Mouse (Mus musculus): ENCODE data around the gene Ap4e1. TPM values are rescaled to one million over a fixed set of nuclear protein-coding genes. Genes with fewer than 3 reads are reported as not detected.

Ap4e1 gene
- 6.9 and 7.6 TPM in 2 replicates for polyA plus RNA-seq (2015; fragmentation: Nextera tagmentation; extraction: Ambion mirVana)

GRCm38 (mm10) chr2:127008469-127008998 is at the start of gene Ap4e1:
Gene Ap4e1, plus strand, starts transcription at chr2:127008717.
- WGBS, result under 1% methylated on average over 40 of the region's 40 CpGs
- H3K4me1 ChIP-seq (ENCODE audit: control insufficient read depth, insufficient read depth, low read length), result peaks cover 3% of the 10 kb centered on the region

GRCm38 (mm10) chr2:126961696-126962095 is 46.8 kb upstream of the Ap4e1 start:
- peak; percentile 86 for ATAC-seq
- WGBS, result 40% methylated on average over 2 of the region's 2 CpGs
- no peak overlapping the region for H3K9ac ChIP-seq (ENCODE audit: low read depth, low read length)
- no peaks in the 10 kb centered on the region for H3K27me3 ChIP-seq (replicated peaks; ENCODE audit: control insufficient read depth, insufficient read depth, low read length)
- H3K36me3 ChIP-seq (ENCODE audit: control insufficient read depth, insufficient read depth, low read length), result no peaks in the 10 kb centered on the region
- no peak overlapping the region for H3K4me2 ChIP-seq (ENCODE audit: low read depth, low read length)
- H3K27ac ChIP-seq (ENCODE audit: low read length), result no peak overlapping the region
- H3K4me1 ChIP-seq (ENCODE audit: control insufficient read depth, insufficient read depth, low read length), result no peaks in the 10 kb centered on the region
- no peaks in the 10 kb centered on the region for H3K9me3 ChIP-seq (ENCODE audit: control insufficient read depth, low read length)
- H3K4me3 ChIP-seq (ENCODE audit: low read length), result no peak overlapping the region

More at GRCm38 (mm10) chr2:127008469-127008998, at the start of gene Ap4e1:
- H3K4me3 ChIP-seq (ENCODE audit: low read length), result peak within 1 kb of the TSS; percentile 91
- peak within 1 kb of the TSS; percentile 78 for H3K27ac ChIP-seq (ENCODE audit: low read length)
- H3K36me3 ChIP-seq (ENCODE audit: control insufficient read depth, insufficient read depth, low read length), result 0 out of 2 replicates have a peak, but pooled peaks cover 5% of the 10 kb centered on the region
- peak within 1 kb of the TSS; percentile 73 for H3K4me2 ChIP-seq (ENCODE audit: low read depth, low read length)
- peak; percentile 90 for ATAC-seq
- no peaks in the 10 kb centered on the region for H3K27me3 ChIP-seq (replicated peaks; ENCODE audit: control insufficient read depth, insufficient read depth, low read length)
- H3K9me3 ChIP-seq (ENCODE audit: control insufficient read depth, low read length), result no peaks in the 10 kb centered on the region
- H3K9ac ChIP-seq (ENCODE audit: low read depth, low read length), result peak within 1 kb of the TSS; percentile 91

- H3K4me2 ChIP-seq (ENCODE audit: low read depth, low read length), result no peak overlapping the region
- H3K4me3 ChIP-seq (ENCODE audit: low read length), result no peak overlapping the region
- H3K4me1 ChIP-seq (ENCODE audit: control insufficient read depth, insufficient read depth, low read length), result no peaks in the 10 kb centered on the region
- H3K9ac ChIP-seq (ENCODE audit: low read depth, low read length), result no peak overlapping the region
- no peak overlapping the region for H3K27ac ChIP-seq (ENCODE audit: low read length)
- no peak for ATAC-seq
- 60% methylated on average over 6 of the region's 6 CpGs for WGBS
- no peaks in the 10 kb centered on the region for H3K36me3 ChIP-seq (ENCODE audit: control insufficient read depth, insufficient read depth, low read length)
- no peaks in the 10 kb centered on the region for H3K27me3 ChIP-seq (replicated peaks; ENCODE audit: control insufficient read depth, insufficient read depth, low read length)
- no peaks in the 10 kb centered on the region for H3K9me3 ChIP-seq (ENCODE audit: control insufficient read depth, low read length)
Observed at GRCm38 (mm10) chr2:126977428-126977827, 31.1 kb upstream of the Ap4e1 start.

- H3K4me3 ChIP-seq (ENCODE audit: low read length), result no peak overlapping the region
- WGBS, result 72% methylated on average over 4 of the region's 4 CpGs
Observed at GRCm38 (mm10) chr2:126983221-126983620, 25.3 kb upstream of the Ap4e1 start.

GRCm38 (mm10) chr2:126989919-126990318 is 18.6 kb upstream of the Ap4e1 start:
- 77% methylated on average over 6 of the region's 6 CpGs for WGBS
- ATAC-seq, result no peak

More at GRCm38 (mm10) chr2:126983221-126983620, 25.3 kb upstream of the Ap4e1 start:
- Histone ChIP-seq H3K9ac (ENCODE audit: low read depth, low read length) (no peak overlapping the region), H3K27ac (ENCODE audit: low read length) (no peak overlapping the region), H3K9me3 (ENCODE audit: control insufficient read depth, low read length) (no peaks in the 10 kb centered on the region), H3K4me2 (ENCODE audit: low read depth, low read length) (no peak overlapping the region), H3K36me3 (ENCODE audit: control insufficient read depth, insufficient read depth, low read length) (no peaks in the 10 kb centered on the region), H3K4me1 (ENCODE audit: control insufficient read depth, insufficient read depth, low read length) (no peaks in the 10 kb centered on the region), H3K27me3 (replicated peaks; ENCODE audit: control insufficient read depth, insufficient read depth, low read length) (no peaks in the 10 kb centered on the region)
- ATAC-seq, result no peak

GRCm38 (mm10) chr2:126992742-126993141 is 15.8 kb upstream of the Ap4e1 start:
- no peak overlapping the region for H3K9ac ChIP-seq (ENCODE audit: low read depth, low read length)

More at GRCm38 (mm10) chr2:126989919-126990318, 18.6 kb upstream of the Ap4e1 start:
- Histone ChIP-seq H3K36me3 (ENCODE audit: control insufficient read depth, insufficient read depth, low read length) (no peaks in the 10 kb centered on the region), H3K9ac (ENCODE audit: low read depth, low read length) (no peak overlapping the region), H3K27me3 (replicated peaks; ENCODE audit: control insufficient read depth, insufficient read depth, low read length) (no peaks in the 10 kb centered on the region), H3K4me1 (ENCODE audit: control insufficient read depth, insufficient read depth, low read length) (0 out of 2 replicates have a peak, but pooled peaks cover 3% of the 10 kb centered on the region), H3K27ac (ENCODE audit: low read length) (no peak overlapping the region), H3K4me3 (ENCODE audit: low read length) (no peak overlapping the region), H3K4me2 (ENCODE audit: low read depth, low read length) (no peak overlapping the region), H3K9me3 (ENCODE audit: control insufficient read depth, low read length) (no peaks in the 10 kb centered on the region)

GRCm38 (mm10) chr2:126994384-126995166 is 13.9 kb upstream of the Ap4e1 start:
- no peak; the same call in 1 of the 2 replicates for ATAC-seq
- no peak overlapping the region for H3K4me2 ChIP-seq (ENCODE audit: low read depth, low read length)
- no peak overlapping the region for H3K4me3 ChIP-seq (ENCODE audit: low read length)
- H3K9me3 ChIP-seq (ENCODE audit: control insufficient read depth, low read length), result no peaks in the 10 kb centered on the region
- H3K36me3 ChIP-seq (ENCODE audit: control insufficient read depth, insufficient read depth, low read length), result no peaks in the 10 kb centered on the region
- 59% methylated on average over 6 of the region's 6 CpGs for WGBS
- H3K4me1 ChIP-seq (ENCODE audit: control insufficient read depth, insufficient read depth, low read length), result 0 out of 2 replicates have a peak, but pooled peaks cover 3% of the 10 kb centered on the region
- H3K9ac ChIP-seq (ENCODE audit: low read depth, low read length), result no peak overlapping the region
- no peaks in the 10 kb centered on the region for H3K27me3 ChIP-seq (replicated peaks; ENCODE audit: control insufficient read depth, insufficient read depth, low read length)
- no peak overlapping the region for H3K27ac ChIP-seq (ENCODE audit: low read length)

More at GRCm38 (mm10) chr2:126992742-126993141, 15.8 kb upstream of the Ap4e1 start:
- 51% methylated on average over 12 of the region's 12 CpGs for WGBS
- ATAC-seq, result no peak
- H3K27me3 ChIP-seq (replicated peaks; ENCODE audit: control insufficient read depth, insufficient read depth, low read length), result no peaks in the 10 kb centered on the region
- H3K36me3 ChIP-seq (ENCODE audit: control insufficient read depth, insufficient read depth, low read length), result no peaks in the 10 kb centered on the region
- H3K4me3 ChIP-seq (ENCODE audit: low read length), result no peak overlapping the region
- H3K27ac ChIP-seq (ENCODE audit: low read length), result no peak overlapping the region
- H3K4me1 ChIP-seq (ENCODE audit: control insufficient read depth, insufficient read depth, low read length), result 0 out of 2 replicates have a peak, but pooled peaks cover 3% of the 10 kb centered on the region
- no peak overlapping the region for H3K4me2 ChIP-seq (ENCODE audit: low read depth, low read length)
- H3K9me3 ChIP-seq (ENCODE audit: control insufficient read depth, low read length), result no peaks in the 10 kb centered on the region

- H3K4me2 ChIP-seq (ENCODE audit: low read depth, low read length), result 0 out of 2 replicates have a peak overlapping the region, but pooled peaks have one; percentile 19
- peak overlapping the region; percentile 40; the same call in 1 of the 2 replicates for H3K9ac ChIP-seq (ENCODE audit: low read depth, low read length)
- WGBS, result 20% methylated on average over 5 of the region's 5 CpGs
- H3K36me3 ChIP-seq (ENCODE audit: control insufficient read depth, insufficient read depth, low read length), result no peaks in the 10 kb centered on the region
- 0 out of 2 replicates have a peak, but pooled peaks cover 3% of the 10 kb centered on the region for H3K4me1 ChIP-seq (ENCODE audit: control insufficient read depth, insufficient read depth, low read length)
- H3K27ac ChIP-seq (ENCODE audit: low read length), result no peak overlapping the region
- no peaks in the 10 kb centered on the region for H3K9me3 ChIP-seq (ENCODE audit: control insufficient read depth, low read length)
- no peak overlapping the region; the same call in 1 of the 2 replicates for H3K4me3 ChIP-seq (ENCODE audit: low read length)
- peak; percentile 78 for ATAC-seq
- H3K27me3 ChIP-seq (replicated peaks; ENCODE audit: control insufficient read depth, insufficient read depth, low read length), result no peaks in the 10 kb centered on the region
Observed at GRCm38 (mm10) chr2:126996737-126997136, 11.8 kb upstream of the Ap4e1 start.

GRCm38 (mm10) chr2:126998219-126998618 is 10.3 kb upstream of the Ap4e1 start:
- H3K4me3 ChIP-seq (ENCODE audit: low read length), result no peak overlapping the region
- 76% methylated on average over 7 of the region's 7 CpGs for WGBS
- H3K4me1 ChIP-seq (ENCODE audit: control insufficient read depth, insufficient read depth, low read length), result no peaks in the 10 kb centered on the region
- no peak overlapping the region for H3K9ac ChIP-seq (ENCODE audit: low read depth, low read length)
- no peak overlapping the region for H3K4me2 ChIP-seq (ENCODE audit: low read depth, low read length)
- no peak for ATAC-seq
- no peaks in the 10 kb centered on the region for H3K27me3 ChIP-seq (replicated peaks; ENCODE audit: control insufficient read depth, insufficient read depth, low read length)
- no peaks in the 10 kb centered on the region for H3K9me3 ChIP-seq (ENCODE audit: control insufficient read depth, low read length)
- no peak overlapping the region for H3K27ac ChIP-seq (ENCODE audit: low read length)
- H3K36me3 ChIP-seq (ENCODE audit: control insufficient read depth, insufficient read depth, low read length), result no peaks in the 10 kb centered on the region

All from intestine, embryonic 16.5 days (tissue).